Mouse (Mus musculus): Measurements from ENCODE around the gene Ankrd13b. TPM values are rescaled to one million over a fixed set of nuclear protein-coding genes. Genes with fewer than 3 reads are reported as not detected.

The Ankrd13b gene
- polyA plus RNA-seq, 1 experiment from 2014 or later = 41.3 TPM

GRCm38 (mm10) chr11:77442186-77443170, 47.0 kb downstream of the Ankrd13b start:
- Histone ChIP-seq H3K4me3 (replicated peaks) (no peak overlapping the region), H3K36me3 (peaks cover 28% of the 10 kb centered on the region), H3K27ac (replicated peaks) (no peak overlapping the region), H3K9me3 (replicated peaks) (no peaks in the 10 kb centered on the region), H3K27me3 (replicated peaks) (no peaks in the 10 kb centered on the region), H3K4me1 (no peaks in the 10 kb centered on the region), H3K4me2 (no peak overlapping the region), H3K9ac (replicated peaks) (no peak overlapping the region)
- ATAC-seq (ENCODE audit: low FRiP score) = no peak
- 80% methylated on average over 7 of the region's 7 CpGs for WGBS

GRCm38 (mm10) chr11:77441020-77441419, 48.5 kb downstream of the Ankrd13b start:
- H3K27me3 ChIP-seq (replicated peaks) = no peaks in the 10 kb centered on the region
- H3K9me3 ChIP-seq (replicated peaks) = no peaks in the 10 kb centered on the region
- WGBS = 90% methylated on average over 8 of the region's 8 CpGs
- no peaks in the 10 kb centered on the region for H3K4me1 ChIP-seq
- no peak overlapping the region for H3K27ac ChIP-seq (replicated peaks)
- H3K4me2 ChIP-seq = no peak overlapping the region
- peaks cover 29% of the 10 kb centered on the region for H3K36me3 ChIP-seq
- H3K4me3 ChIP-seq (replicated peaks) = no peak overlapping the region
- H3K9ac ChIP-seq (replicated peaks) = no peak overlapping the region
- no peak for ATAC-seq (ENCODE audit: low FRiP score)

- ATAC-seq (ENCODE audit: low FRiP score) = no peak
- Histone ChIP-seq H3K4me3 (replicated peaks) (no peak overlapping the region), H3K9me3 (replicated peaks) (no peaks in the 10 kb centered on the region), H3K36me3 (peaks cover 29% of the 10 kb centered on the region), H3K9ac (replicated peaks) (no peak overlapping the region), H3K4me1 (no peaks in the 10 kb centered on the region), H3K27ac (replicated peaks) (no peak overlapping the region), H3K4me2 (no peak overlapping the region), H3K27me3 (replicated peaks) (no peaks in the 10 kb centered on the region)
- WGBS = 92% methylated on average over 9 of the region's 9 CpGs
These were observed 49.4 kb downstream of the Ankrd13b start for GRCm38 (mm10) chr11:77440081-77440480.

GRCm38 (mm10) chr11:77437026-77437425, 52.5 kb downstream of the Ankrd13b start:
- no peaks in the 10 kb centered on the region for H3K4me1 ChIP-seq
- no peak overlapping the region for H3K27ac ChIP-seq (replicated peaks)
- no peak overlapping the region for H3K4me3 ChIP-seq (replicated peaks)
- WGBS = 93% methylated on average over 2 of the region's 2 CpGs
- no peaks in the 10 kb centered on the region for H3K27me3 ChIP-seq (replicated peaks)
- no peak overlapping the region for H3K9ac ChIP-seq (replicated peaks)
- H3K9me3 ChIP-seq (replicated peaks) = no peaks in the 10 kb centered on the region
- H3K4me2 ChIP-seq = no peak overlapping the region
- ATAC-seq (ENCODE audit: low FRiP score) = no peak
- peaks cover 20% of the 10 kb centered on the region for H3K36me3 ChIP-seq

- Histone ChIP-seq H3K4me1 (no peaks in the 10 kb centered on the region), H3K9me3 (replicated peaks) (no peaks in the 10 kb centered on the region), H3K36me3 (peaks cover 26% of the 10 kb centered on the region), H3K27ac (replicated peaks) (no peak overlapping the region), H3K4me3 (replicated peaks) (no peak overlapping the region), H3K4me2 (no peak overlapping the region), H3K27me3 (replicated peaks) (no peaks in the 10 kb centered on the region), H3K9ac (replicated peaks) (no peak overlapping the region)
- WGBS = 90% methylated on average over 1 of the region's 1 CpGs
- ATAC-seq (ENCODE audit: low FRiP score) = no peak
These were observed 61.0 kb downstream of the Ankrd13b start for GRCm38 (mm10) chr11:77428446-77428845.

- 89% methylated on average over 4 of the region's 4 CpGs for whole genome bisulfite sequencing
- Histone ChIP-seq H3K9me3 (replicated peaks) (no peaks in the 10 kb centered on the region), H3K4me1 (no peaks in the 10 kb centered on the region), H3K4me2 (no peak overlapping the region), H3K9ac (replicated peaks) (no peak overlapping the region), H3K36me3 (peaks cover 25% of the 10 kb centered on the region), H3K4me3 (replicated peaks) (no peak overlapping the region), H3K27ac (replicated peaks) (no peak overlapping the region), H3K27me3 (replicated peaks) (no peaks in the 10 kb centered on the region)
- no peak for ATAC-seq (ENCODE audit: low FRiP score)
These were observed 66.2 kb downstream of the Ankrd13b start for GRCm38 (mm10) chr11:77423175-77423859.

Other genes with a start within 250 kb of the Ankrd13b start
- gene Coro6, start 27.3 kb downstream of the Ankrd13b start, polyA plus RNA-seq (2015; fragmentation: Nextera tagmentation; extraction: Ambion mirVana) = 1.3 and 1.5 TPM in 2 replicates
- gene Git1, start 3.9 kb upstream of the Ankrd13b start, polyA plus RNA-seq (2015; fragmentation: Nextera tagmentation; extraction: Ambion mirVana) = 13.9 and 14.0 TPM in 2 replicates
- 2.1 and 3.4 TPM in 2 replicates for gene Abhd15, start 25.4 kb upstream of the Ankrd13b start, polyA plus RNA-seq (2015; fragmentation: Nextera tagmentation; extraction: Ambion mirVana)
- 15.3 and 20.3 TPM in 2 replicates for gene Trp53i13, start 26.3 kb upstream of the Ankrd13b start, polyA plus RNA-seq (2015; fragmentation: Nextera tagmentation; extraction: Ambion mirVana)
- gene Gm10392, start 29.5 kb upstream of the Ankrd13b start, polyA plus RNA-seq (2015; fragmentation: Nextera tagmentation; extraction: Ambion mirVana) = 0.15 and 0.40 TPM in 2 replicates
- gene Taok1, start 118.1 kb upstream of the Ankrd13b start, polyA plus RNA-seq (2015; fragmentation: Nextera tagmentation; extraction: Ambion mirVana) = 17.3 and 18.7 TPM in 2 replicates
- gene Nufip2, start 196.5 kb upstream of the Ankrd13b start, polyA plus RNA-seq (2015; fragmentation: Nextera tagmentation; extraction: Ambion mirVana) = 3.4 and 4.8 TPM in 2 replicates
- gene Cryba1, start 235.6 kb upstream of the Ankrd13b start, polyA plus RNA-seq (2015; fragmentation: Nextera tagmentation; extraction: Ambion mirVana) = 0.61 TPM in 1 of 2 replicates, not detected in the other